Mouse (Mus musculus) erythroblast, embryonic 14.5 days (primary cell): ENCODE measurements around the gene Tekt1.

Experiments
- GATA1 ChIP-seq: IDR thresholded peaks from 2 replicates; pipeline ENCODE4 v1.6.1; 2012; ENCODE audit warnings: low read length, inconsistent platforms, mixed read lengths
- TAL1 ChIP-seq: IDR thresholded peaks from 3 replicates; pipeline ENCODE4 v1.6.1; 2012; ENCODE audit warnings: low read length, inconsistent platforms, mixed read lengths

- TF ChIP-seq TAL1 (no peak), GATA1 (no peak)
These were observed 34.8 kb upstream of the Tekt1 start for GRCm38 (mm10) chr11:72397072-72397471.
